Mouse (Mus musculus) skeletal muscle tissue, adult 2 months (tissue): Measurements from ENCODE around the gene Zfp846.
"Not testable (repeated sequence)": the region's sequence is repeated elsewhere in the genome, so short reads cannot be mapped to it uniquely, and the experiment has no call there.

Experiments
- DNase-seq: peaks from one replicate; pipeline ENCODE4 v3.0.0-alpha.2; 2012; ENCODE audit warnings: low read depth, low spot score

Gene Zfp846

DNA sequence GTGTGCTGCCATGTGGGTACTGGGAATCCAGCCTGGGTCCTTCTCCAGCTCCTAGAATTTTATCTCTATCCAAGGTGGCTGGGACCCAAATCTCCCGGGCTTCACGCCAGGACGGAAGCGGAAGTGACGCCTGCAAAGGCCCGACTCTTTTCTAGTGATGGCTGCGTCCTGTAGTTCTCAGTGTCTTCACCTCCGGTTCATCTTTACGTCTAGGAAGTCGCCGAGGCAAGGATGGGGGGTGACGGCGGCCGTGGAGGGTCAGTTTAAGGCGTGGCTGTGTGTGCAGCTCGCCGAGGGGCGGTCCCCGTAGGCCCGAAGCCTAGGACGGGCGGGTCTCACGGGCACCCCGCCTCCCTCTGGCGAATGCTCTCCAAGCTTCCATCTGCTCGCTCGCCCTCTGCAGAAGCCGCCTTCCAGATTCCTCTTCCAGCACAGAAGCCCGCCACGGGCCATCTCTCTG, at the start of gene Zfp846:
Gene Zfp846 (plus strand): TSS at position 117 of the 460 bp plus-strand sequence.
- DNase-seq, result peak; percentile 96

DNA sequence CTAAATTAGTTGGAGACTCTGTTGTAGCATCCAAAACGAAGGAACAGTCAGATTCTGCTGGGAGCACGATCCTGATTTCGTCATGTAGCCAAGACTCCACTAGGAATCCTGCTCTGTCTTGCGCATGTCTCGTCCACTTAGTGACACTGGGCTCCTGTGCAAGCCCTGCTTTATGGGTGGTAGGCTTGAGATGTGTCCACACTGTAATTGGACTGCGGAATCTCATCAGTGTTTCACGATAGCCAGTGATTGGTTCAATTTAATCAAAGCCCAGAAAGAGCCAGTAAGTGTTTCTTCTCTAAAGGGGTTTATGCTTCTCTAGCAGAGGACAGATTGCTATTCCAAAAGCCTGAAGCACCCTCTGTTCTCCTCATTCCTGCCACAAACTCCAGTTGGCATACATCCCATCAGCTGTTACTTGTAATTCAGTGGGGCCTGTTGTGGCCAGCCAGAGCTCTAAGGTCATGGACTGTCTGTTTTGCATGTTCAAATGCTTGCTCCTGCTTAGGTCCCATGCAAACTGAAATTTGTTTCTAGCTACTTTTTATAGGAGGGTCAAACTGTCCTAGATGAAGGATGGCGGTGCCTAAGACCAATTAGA, 46.7 kb upstream of the Zfp846 start:
- DNase-seq, result peak; percentile 19

DNA sequence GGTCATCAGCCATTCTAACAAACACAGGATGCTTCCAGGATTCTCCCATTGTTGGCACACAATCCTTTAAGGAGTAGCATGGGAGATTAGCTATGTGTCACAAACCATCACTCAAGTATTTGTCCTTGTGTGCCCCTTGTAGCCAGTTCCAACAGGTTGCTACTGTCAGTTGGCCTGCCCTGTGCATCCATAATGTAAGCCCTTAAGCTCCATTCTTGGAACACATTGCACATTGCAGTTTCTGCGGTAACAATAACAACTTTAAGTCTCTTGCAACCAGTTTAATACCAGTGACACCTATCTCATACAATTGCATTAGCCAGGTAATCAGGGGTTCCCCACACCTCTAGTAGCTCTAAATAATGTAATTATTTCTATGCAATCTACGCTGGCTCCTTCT, 44.5 kb upstream of the Zfp846 start:
- no peak for DNase-seq

DNA sequence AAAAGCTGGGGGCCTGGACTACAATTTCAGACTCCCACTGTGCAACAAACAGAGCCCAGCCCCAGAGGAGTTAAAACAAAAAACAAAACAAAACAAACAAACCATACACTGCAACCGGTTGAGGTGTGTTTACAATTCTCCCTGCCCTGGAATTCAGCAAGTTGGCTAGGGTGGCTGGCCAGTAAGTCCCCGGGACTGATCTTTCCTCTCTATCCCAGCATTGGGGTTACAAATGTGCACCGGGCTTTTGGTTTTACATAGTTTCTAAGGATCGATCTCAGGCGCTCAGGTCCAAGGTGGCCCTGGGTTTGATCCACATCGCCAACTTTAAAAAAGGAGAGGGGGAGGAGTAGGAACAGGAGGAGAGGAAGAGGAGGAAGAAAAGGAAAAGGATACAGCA, 37.6 kb upstream of the Zfp846 start:
- DNase-seq, result no peak

DNA sequence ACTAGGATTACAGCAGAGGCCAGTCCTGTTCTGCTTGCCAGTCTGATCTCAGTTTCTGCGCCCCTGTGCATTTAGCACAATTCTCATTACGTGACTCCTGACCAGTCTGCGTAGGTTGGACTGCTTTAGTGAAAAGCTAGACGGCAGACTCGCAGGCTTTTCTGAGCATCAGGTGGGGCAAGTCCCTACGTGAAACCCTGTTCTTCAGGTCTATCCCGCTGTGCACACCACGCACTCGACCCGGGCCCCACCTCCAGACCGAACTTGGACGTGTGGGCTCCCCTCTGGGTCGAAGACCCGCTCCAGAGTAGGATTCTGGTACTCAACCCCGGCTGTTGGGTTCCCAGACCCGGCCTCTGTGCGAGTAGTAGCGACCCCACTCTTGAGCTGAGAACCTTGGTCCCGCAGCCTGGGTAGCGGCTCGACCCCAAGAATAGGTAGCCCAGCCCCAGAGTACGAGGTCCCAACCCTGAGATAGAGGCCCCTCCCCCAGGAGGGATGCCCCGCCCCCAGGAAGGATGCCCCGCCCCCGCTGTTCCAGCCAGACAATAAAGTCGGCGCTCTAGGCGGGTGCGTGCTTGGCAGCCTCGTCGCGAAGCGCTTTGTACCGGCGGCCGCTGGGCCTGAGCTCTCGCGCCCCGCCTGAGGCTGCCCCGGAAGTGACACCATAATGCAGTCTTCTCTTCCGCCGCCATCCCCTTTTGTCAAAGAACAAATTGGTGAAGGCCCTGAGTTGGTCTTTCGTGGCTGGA, 36.8 kb upstream of the Zfp846 start:
- DNase-seq, result peak; percentile 64

DNA sequence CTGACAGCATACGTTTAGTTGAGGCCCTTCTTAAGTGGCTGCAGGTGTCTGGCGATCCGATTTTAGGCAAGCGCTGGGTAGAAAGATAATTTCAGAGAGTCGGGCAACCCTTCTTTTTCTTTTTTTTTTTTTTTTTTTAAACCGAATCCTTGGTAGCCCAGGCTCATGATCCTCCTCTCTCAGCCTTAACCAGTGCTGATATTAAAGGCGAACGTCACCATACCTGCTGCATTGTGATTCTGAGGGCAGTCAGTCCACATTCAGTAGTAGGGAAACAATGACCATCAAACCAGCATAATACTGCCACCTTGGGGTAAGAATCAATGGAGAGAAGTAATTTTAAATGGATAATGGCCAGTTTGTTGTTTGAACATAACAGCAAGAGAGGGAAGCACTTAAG, 35.9 kb upstream of the Zfp846 start:
- DNase-seq, result peak; percentile 22

DNA sequence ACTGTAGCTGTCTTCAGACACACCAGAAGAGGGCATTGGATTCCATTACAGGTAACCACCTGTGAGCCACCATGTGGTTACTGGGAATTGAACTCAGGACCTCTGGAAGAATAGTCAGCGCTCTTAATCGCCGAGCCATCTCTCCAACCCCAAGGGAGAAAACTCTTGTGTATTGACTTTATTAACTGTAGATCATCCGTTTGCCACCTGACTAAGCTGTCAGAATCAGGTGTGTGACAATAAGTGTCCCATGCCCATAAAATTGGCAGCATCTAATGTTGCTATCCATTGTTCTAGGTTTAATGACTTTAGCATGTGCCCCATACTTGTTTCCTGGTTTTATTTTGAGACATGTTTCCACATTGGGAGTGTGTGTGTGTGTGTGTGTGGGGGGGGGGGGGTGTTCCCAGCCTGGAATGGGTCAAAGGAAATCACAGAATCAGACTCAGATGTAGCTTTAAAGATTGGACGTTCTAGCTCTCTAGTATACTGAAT, 29.3 kb upstream of the Zfp846 start:
- peak; percentile 25 for DNase-seq

DNA sequence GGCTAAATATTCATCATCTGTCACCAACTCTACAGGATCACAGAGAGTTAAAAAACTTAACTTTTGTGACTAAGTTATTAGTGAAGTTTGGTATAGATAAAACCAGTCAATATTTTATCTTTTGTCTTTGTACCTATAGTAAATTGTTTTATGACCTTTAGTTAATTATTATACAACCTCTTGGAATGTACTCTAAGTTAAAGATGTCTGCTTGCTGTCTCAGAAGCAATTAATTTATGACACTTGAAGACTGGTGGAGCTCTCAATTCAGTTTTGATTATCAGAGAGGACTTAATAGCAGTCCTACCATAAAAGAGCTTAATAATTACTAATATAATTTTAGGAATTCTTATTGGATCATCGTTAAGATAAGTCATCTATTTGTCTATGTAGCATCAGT, 28.4 kb upstream of the Zfp846 start:
- no peak for DNase-seq

DNA sequence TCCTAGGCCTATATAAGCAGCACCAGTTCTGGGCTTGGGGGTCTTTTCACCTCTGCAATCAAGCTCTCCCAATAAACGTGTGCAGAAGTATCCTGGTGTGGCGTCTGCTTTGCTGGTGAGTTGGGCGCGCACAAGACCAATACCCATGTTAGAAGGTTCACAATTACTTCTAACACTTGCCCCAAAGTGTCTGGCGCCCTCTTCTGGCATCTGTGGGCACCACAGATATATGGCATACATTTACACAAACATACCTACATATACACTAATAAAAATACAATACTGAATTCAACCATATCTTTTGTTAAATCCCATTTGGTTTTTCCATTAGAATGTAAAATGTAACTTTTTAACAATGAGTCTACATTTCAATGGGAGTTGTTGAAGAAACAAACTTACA, 18.9 kb upstream of the Zfp846 start:
- no peak for DNase-seq

DNA sequence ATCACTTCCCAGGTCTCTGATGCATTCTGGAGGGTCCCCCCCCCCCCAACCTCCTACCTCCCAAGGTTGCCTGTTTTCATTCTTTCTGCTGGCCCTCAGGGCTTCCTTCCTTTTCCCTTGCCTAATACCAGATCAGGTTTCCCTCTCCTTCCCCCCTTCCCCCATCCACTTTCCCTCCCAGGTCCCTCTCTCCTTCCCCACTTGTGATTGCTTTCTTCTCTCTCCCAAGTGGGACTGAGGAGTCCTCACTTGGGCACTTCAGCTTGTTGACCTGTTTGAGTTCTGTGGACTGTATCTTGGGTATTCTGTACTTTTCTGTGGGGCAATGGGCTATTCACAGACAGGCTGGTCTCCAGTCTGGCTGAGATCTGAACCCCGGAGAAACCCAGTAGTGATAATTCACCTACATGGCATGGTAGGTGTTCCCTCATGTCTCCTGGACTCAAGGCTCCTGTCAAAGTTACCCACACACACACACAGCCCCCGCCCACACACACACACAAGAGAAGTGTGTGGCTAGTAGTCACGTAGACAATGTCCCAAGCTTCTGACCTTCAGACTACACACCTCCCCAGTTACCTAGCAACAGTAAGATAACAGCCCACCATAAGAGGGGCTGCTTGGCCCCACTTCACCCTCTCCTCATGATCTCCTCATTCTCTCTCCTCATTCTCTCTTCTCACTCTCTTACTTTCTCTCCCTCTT, 15.6 kb upstream of the Zfp846 start:
- DNase-seq, result not testable (repeated sequence)

DNA sequence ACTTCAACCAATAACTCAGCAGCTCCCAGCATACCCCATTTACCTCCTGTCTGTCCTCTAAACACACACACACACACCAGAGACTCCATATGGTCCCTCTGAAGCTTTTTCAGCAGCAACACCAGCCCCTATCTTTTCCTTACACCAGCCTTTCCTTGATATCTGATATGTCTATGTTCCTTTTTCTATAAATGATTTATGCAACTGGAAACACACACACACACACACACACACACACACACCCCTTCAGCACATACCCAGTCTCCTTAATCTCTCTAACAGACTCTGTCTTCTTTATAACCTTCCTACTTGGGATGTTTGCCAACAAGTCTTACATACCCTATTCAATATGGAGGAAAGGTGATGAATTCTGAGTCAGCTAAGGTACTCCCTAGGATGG, 10.0 kb upstream of the Zfp846 start:
- DNase-seq, result no peak

DNA sequence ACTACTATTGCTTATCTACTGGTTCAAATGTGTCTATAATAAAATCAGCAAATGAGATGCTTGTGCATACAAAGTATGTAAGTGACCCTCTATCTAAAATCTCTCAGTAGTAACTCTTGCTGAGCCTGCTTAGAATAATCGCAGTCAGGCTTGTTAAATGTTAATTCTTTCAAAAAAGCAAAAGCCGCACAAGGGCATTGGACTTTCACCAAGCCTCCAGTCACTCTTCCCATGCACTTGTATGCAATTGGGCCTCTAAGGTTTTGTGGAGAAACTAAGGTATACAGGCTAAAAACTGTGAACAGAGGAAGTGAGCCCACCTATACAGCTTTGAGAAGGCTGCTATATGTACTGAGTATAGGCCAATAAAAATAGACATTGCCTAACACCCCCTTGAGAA, 4.5 kb upstream of the Zfp846 start:
- no peak for DNase-seq

DNA sequence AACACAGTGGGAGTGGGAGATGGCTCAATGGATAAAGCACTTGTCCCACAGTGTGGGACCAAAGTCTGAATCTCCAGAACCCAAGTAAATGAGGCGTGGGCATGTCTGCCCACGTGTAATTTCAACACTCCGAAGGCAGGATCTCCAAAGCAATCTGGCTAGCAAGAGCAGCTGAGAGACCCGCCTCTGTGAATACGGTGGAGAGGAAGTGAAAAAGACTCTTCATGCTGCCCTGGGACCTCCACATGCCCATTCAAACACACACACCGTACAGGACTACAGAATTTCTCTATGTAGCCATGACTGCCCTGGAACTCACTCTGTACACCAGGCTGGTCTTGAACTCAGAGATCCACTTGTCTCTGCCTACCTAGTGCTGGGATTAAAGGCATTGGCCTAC, 20.2 kb downstream of the Zfp846 start:
- DNase-seq, result no peak

DNA sequence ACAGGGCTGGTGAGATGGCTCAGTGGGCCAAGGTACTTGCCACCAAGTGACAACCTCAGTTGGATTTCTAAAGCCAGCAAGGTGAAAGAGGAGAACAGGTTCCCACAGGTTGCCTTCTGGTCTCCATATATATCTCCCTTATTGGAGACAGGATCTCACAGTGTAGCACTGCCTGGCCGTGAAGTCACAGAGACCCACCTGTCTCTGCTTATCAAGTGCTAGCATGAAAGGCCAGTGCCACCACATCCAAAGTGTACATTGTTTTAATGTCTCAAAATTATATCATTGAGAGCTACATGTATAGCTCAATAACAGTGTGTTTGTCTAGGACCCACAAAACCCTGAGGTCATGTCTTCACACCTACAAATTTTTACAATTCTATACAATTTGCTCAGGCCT, 25.2 kb downstream of the Zfp846 start:
- DNase-seq, result no peak

DNA sequence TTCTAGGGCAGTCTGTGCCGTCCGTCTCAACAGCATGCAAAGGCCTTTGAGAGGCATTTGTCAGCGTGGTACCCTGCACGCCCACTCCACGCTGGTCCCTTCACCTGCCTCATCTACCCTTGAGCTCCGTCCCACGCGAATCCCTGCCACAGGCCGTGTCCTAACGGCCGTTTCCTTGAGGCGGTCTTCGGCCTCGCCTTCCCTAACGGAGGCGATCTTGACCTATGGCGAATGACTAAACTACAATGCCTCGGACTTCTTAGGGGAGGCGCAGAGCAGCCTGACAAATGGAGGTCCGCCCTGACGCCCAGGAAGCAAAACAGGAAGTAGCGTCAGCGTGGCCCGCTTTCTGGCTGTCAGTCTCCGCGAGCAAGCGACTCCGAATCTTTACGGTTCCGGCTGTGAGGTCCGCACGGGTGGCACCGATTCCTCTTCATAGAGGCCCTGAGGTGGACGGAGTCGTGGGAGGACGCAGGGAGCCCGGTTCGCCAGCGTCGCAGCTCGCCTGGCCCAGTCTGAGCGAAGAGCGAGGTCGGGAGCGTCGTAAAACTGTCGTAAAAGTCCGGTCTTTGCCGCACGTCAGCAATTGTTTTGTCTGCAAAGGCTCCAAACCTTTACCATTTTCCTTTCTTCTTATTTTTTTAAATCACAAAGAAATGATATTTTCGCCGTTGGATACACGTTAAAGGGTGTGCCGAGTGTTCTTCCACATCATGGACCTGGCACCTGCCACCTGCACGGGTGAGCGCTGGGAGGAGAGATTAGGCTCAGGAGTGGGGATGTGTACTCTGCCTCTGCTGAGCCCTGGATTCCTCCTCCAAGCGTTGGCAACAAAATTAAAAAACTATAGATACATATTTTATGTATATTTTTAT, 26.2 kb downstream of the Zfp846 start:
- DNase-seq, result peak; percentile 89

DNA sequence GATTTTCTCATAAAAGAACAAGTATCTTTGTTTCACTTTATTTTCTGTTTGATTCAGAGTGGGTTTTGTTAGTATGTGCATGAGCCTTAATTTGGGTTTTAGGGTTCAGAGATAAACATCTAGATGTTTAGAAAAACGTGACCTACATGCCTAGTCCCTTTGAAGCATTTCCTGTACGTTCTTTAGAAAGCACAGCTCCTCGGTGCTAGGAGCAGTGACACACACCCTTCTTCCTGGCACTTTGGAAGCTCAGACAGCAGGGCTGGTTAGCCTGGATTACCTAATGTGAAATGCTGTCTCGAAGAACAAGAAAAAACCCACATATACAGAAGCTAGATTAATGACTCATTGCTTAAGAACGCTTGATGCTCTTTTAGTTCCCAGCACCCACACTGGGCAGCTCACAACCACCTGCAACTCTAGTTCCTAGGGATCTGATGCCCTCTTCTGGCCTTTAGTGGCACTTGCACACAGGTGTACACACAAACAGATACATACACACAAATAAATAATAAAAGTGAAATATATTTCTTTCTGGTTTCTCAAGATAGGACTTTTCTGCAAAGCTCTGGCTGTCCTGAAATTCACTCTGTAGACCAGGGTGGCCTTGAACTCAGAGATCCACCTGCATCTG, 28.9 kb downstream of the Zfp846 start:
- no peak for DNase-seq

DNA sequence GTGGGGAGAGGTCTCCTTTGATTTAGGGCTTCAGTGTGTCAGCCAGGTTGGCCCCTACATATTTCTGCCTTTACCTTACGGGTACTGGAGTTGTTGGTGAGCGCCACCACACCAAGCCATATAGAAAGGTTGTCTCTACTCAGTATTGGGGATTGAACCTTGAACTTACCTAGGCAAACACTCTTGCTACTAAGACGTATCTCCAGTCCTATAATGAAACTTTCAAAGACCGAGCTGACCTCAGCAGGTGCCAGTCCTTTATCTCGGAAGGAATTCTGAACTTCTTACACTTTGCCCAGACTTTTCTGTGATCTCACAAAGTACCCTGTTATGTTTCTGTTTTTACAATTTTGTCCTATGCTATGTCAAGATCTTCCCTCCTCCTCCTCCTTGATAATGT, 30.9 kb downstream of the Zfp846 start:
- DNase-seq, result no peak

DNA sequence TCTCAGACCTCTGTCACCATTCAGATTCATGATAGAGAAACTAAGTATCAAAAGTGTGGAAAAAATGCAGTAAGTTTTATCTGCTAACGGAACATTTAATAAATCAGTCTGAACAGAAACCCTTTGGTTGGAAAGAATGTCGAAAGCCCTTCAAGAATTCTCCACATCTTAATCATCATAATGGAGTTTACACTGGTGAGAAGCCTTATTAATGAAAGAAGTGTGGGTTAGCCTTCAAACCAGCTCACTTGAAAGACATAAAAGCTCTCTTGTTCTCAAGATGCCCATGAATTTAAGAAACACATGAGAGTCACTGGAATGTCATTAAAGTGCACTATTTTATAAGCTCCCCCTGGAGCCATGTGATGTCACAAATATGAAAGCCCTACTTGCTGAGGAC, 35.6 kb downstream of the Zfp846 start:
- no peak for DNase-seq

DNA sequence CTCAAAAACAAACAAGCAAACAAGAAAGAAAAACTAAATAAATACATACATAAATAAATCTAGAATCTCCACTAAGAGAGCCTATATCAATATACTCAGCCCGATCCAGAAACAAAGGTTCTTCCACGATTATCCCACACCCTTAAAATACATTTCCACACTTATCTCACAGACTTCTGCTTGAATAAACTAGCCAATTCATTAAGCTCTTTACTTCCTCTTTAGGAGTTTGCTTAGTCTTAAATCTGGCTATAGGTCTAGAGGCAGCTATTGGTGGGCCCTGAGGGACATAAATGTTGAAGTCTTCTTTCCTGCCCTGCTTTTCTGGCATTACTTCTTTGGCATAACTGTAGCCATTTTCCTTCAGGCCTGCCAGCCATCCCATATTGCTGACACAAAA, 50.2 kb downstream of the Zfp846 start:
- DNase-seq, result no peak

DNA sequence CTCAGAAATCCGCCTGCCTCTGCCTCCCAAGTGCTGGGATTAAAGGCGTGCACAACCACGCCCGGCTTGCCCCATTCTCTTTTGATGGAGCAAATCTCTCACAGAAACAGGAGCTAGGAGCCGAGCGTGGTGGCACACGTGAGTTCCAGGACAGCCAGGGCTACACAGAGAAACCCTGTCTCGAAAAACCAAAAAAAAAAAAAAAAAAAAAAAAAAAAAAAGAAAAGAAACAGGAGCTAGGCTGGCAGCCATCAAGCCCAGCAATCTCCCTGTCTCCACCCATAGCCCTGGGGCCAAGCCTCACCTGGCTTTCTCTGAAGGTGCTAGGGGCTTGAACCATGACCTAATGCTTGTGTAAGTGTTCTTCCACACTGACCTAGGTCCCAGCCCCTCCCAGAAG, 54.6 kb downstream of the Zfp846 start:
- not testable (repeated sequence) for DNase-seq

DNA sequence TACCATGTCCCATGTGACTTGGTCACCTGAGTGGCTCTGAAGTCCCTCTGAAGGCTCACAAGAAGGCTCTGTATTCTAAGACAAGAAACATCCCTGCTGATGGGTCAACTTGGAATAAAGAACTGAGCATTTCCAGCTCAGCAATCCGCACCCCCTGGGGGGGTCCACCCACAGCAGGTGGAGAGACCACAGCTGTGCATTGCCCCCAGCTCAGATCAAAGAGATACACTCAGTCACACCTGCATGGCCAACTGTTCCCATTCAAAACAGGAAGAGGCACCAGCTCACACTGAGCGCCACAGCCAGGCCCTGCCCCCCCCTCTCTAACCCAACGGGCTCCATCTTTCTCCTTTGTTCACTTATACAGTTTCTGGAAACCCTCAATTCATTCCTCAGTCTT, 55.2 kb downstream of the Zfp846 start:
- DNase-seq, result peak; percentile 13
